Mouse (Mus musculus) midbrain, postnatal 0 days (tissue): ENCODE data around the gene Ppp4c. TPM values are rescaled to one million over a fixed set of nuclear protein-coding genes. Genes with fewer than 3 reads are reported as not detected.
A peak's percentile ranks its signal among the peaks of the same experiment; 100 is the strongest.

Source experiments
- ATAC-seq: fragments of 200-750 bp; cut with Nextera tagmentation; 2 replicates; pipeline ENCODE4 v1.8.0; 2017; ENCODE audit warnings: moderate number of reproducible peaks, mild to moderate bottlenecking, moderate TSS enrichment, moderate library complexity; ENCODE audit not compliant: low FRiP score
- DNase-seq: peaks from one replicate; pipeline ENCODE4 v3.0.0-alpha.2; 2015; ENCODE audit warnings: low spot score
- H3K27ac ChIP-seq: fragments of 300-500 bp; sonication (generic); 2 replicates; pipeline ENCODE4 v1.5.1; 2014; ENCODE audit warnings: low read depth, mild to moderate bottlenecking, low read length, mixed read lengths
- H3K27me3 ChIP-seq: fragments of 300-500 bp; sonication (generic); 2 replicates; pipeline ENCODE4 v1.6.1; 2014; ENCODE audit warnings: low read length, control low read depth, mixed read lengths; ENCODE audit not compliant: insufficient read depth
- H3K36me3 ChIP-seq: fragments of 300-500 bp; sonication (generic); 2 replicates; pipeline ENCODE4 v1.6.1; 2014; ENCODE audit warnings: low read length, control low read depth, mixed read lengths; ENCODE audit not compliant: insufficient read depth
- H3K4me1 ChIP-seq: fragments of 300-500 bp; sonication (generic); 2 replicates; pipeline ENCODE4 v1.6.1; 2014; ENCODE audit warnings: mild to moderate bottlenecking, control low read depth, antibody characterized with exemption, low read length, mixed read lengths; ENCODE audit not compliant: insufficient read depth
- H3K4me2 ChIP-seq: fragments of 300-500 bp; sonication (generic); 2 replicates; pipeline ENCODE4 v1.6.1; 2014; ENCODE audit warnings: low read depth, mild to moderate bottlenecking, low read length, mixed read lengths; ENCODE audit not compliant: poor library complexity, severe bottlenecking
- H3K4me3 ChIP-seq: fragments of 300-500 bp; sonication (generic); 2 replicates; pipeline ENCODE4 v1.5.1; 2014; ENCODE audit warnings: low read depth, mild to moderate bottlenecking, low read length, moderate library complexity
- H3K9ac ChIP-seq: fragments of 300-500 bp; sonication (generic); replicated peaks from 2 replicates; pipeline ENCODE4 v1.6.1; 2014; ENCODE audit warnings: mild to moderate bottlenecking, low read length, moderate library complexity, mixed read lengths; ENCODE audit not compliant: poor library complexity, severe bottlenecking
- H3K9me3 ChIP-seq: fragments of 300-500 bp; sonication (generic); 2 replicates; pipeline ENCODE4 v1.6.1; 2016; ENCODE audit warnings: low read length, control low read depth
- CTCF ChIP-seq: IDR thresholded peaks from 2 replicates; pipeline ENCODE4 v1.5.1; 2016; ENCODE audit warnings: antibody characterized with exemption, mild to moderate bottlenecking
- WGBS: fragments of 180-500 bp; shearing (Covaris S2); extraction: QIAGEN DNeasy Blood & Tissue Kit; methylation state at CpG from one replicate; pipeline ENCODE4 v1.1.7; 2014; 5-methylcytosine and 5-hydroxymethylcytosine counted together
- polyA plus RNA-seq: library from polyadenylated mRNA; unstranded; fragments of >200 nt; fragmentation: Nextera tagmentation; extraction: Ambion mirVana; gene quantifications from 2 replicates; pipeline ENCODE4 v1.2.1, GENCODE M21; 2015
- total RNA-seq: library from RNA; depleted of rRNA; stranded (reverse); fragments of >200 nt; gene quantifications from 2 replicates; pipeline ENCODE4 v1.2.3, GENCODE M21; 2014

Ppp4c gene
- total and polyA plus RNA-seq, 2 experiments from 2014 or later = 127 to 137 TPM

DNA sequence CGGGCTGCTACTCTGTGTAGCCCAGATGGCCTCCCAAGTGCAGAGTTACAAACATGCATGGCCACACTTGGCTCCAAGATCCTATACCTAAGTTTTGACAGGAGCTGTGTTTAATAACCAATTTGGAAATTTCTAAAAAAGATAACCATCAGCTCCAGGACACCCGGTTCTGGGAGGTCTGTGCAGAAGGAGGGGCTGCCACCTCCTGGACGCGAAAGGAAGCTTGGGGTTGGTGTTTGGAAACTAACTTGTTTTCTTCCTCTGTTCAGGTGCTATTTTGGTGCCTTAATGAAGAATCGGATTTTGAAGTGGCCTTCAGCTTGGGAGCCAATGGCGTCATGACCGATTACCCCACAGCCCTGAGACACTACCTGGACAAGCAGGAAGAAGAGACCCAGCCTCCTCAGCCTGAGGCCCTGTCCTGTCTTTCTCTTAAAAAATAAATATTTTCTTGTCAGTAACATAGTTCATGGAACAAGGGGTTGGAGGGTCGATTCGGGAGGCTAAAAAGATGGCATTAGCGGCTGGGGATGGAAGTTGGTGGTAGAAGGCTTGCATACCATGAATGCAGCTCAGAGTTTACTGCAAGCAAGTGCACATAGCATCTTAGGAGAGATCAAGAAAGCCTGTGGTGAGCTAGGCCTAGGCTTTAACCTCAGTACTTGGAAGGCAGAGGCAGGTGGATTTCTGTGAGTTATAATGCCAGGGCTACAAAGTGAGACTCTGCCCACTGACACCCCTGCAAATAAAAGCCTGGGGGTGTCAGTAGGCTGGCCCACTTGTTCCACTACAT lies 16.9 kb downstream of the Ppp4c start:
- Histone ChIP-seq H3K27ac (no peak overlapping the region), H3K4me2 (no peak overlapping the region), H3K9ac (0 out of 2 replicates have a peak overlapping the region, but pooled peaks have one; percentile 10), H3K36me3 (peaks cover 7% of the 10 kb centered on the region; the same call in 1 of the 2 replicates), H3K9me3 (no peaks in the 10 kb centered on the region), H3K27me3 (no peaks in the 10 kb centered on the region), H3K4me3 (no peak overlapping the region), H3K4me1 (peaks cover 7% of the 10 kb centered on the region)
- no peak for DNase-seq
- WGBS = 85% methylated on average over 10 of the region's 10 CpGs
- TF ChIP-seq CTCF = peak; percentile 49
- ATAC-seq = no peak

DNA sequence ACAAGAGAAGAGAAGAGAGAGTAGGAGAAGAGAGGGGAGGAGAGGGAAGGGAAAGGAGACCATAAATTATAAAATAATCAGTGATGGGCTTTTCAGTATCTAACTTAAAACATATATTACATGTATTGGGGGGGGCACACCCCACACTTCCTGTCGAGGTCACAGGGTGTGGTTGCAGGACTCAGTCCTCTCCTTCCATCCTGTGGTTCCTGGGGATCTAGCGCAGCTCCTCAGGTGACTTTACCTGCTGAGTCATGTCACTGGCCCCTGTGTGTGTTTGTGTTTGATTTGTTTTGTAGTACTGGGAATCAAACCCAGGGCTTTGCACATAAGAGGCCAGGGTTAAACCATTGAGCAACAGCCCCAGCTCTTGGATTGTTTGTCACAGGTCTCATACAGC lies 17.8 kb downstream of the Ppp4c start:
- DNase-seq (no peak), ATAC-seq (no peak)
- no peak for TF ChIP-seq CTCF
- H3K27me3 ChIP-seq = no peaks in the 10 kb centered on the region
- WGBS = 76% methylated on average over 2 of the region's 2 CpGs
- peaks cover 7% of the 10 kb centered on the region for H3K4me1 ChIP-seq
- peaks cover 13% of the 10 kb centered on the region for H3K36me3 ChIP-seq
- H3K4me2 ChIP-seq = no peak overlapping the region
- no peaks in the 10 kb centered on the region for H3K9me3 ChIP-seq
- H3K4me3 ChIP-seq = no peak overlapping the region
- H3K9ac ChIP-seq = no peak overlapping the region
- no peak overlapping the region for H3K27ac ChIP-seq

DNA sequence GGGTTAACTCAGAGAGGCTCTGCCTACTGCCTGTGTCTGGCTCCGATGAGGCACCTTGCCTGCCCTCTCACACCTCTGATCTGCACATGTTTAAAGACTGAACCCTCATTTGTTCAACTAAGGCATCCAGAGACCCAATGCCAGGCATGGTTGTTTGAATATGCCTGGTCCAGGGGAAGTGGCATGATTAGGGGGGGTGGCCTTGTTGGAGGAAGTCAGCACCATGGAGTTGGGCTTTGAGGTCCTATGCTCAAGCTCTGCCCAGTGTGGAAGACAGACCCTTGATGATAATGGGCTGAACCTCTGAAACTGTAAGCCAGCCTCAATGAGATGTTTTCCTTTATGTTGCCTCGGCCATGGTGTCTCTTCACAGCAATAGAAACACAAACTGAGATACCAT lies 18.9 kb downstream of the Ppp4c start:
- no peak overlapping the region for H3K4me2 ChIP-seq
- TF ChIP-seq CTCF = no peak
- 90% methylated on average over 2 of the region's 2 CpGs for WGBS
- H3K36me3 ChIP-seq = peaks cover 16% of the 10 kb centered on the region
- H3K27ac ChIP-seq = no peak overlapping the region
- ATAC-seq (no peak), DNase-seq (no peak)
- H3K9ac ChIP-seq = no peak overlapping the region
- no peak overlapping the region for H3K4me3 ChIP-seq
- H3K27me3 ChIP-seq = no peaks in the 10 kb centered on the region
- H3K4me1 ChIP-seq = peaks cover 7% of the 10 kb centered on the region
- H3K9me3 ChIP-seq = no peaks in the 10 kb centered on the region

DNA sequence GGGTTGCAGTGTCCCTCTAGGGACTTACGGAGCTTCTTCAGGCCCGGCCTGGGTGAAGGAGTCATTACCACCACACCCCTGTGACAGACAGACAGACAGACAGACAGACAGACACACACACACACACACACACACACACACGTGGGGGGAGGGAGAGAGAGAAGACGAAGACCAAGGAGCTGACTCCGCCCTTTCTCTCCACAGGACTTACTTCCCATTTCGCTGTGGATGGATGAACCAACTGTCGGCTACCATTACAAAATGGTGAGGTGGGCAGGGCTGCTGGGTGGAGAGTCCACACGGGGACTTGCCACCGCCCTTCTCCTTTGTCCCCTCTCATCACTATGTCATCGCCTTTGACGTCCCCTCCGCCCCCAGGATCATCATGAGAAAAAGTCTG lies 21.5 kb downstream of the Ppp4c start:
- no peaks in the 10 kb centered on the region for H3K9me3 ChIP-seq
- H3K27ac ChIP-seq = no peak overlapping the region
- 80% methylated on average over 12 of the region's 12 CpGs for WGBS
- no peak overlapping the region for H3K4me2 ChIP-seq
- ATAC-seq (no peak), DNase-seq (no peak)
- H3K4me3 ChIP-seq = no peak overlapping the region
- no peaks in the 10 kb centered on the region for H3K27me3 ChIP-seq
- TF ChIP-seq CTCF = no peak
- H3K36me3 ChIP-seq = peaks cover 33% of the 10 kb centered on the region
- H3K9ac ChIP-seq = no peak overlapping the region
- no peaks in the 10 kb centered on the region for H3K4me1 ChIP-seq

DNA sequence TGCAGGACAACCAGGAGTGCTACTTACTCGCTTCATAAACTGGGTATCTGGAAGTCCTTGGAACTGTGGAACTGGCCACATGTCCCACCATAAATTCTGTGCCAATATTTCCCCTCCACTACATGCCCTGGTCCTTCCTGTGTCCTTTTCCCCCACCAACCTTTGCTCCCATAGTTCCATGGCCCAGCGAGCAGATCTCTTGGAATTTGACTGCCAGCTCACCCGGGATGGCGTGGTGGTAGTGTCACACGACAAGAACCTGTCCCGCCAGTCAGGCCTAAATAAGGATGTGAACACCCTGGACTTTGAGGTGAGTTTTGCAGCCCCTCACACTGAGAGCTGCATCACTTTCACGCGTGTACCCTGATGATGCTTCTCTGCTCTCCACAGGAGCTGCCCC lies 25.3 kb downstream of the Ppp4c start:
- WGBS = 99% methylated on average over 8 of the region's 8 CpGs
- Histone ChIP-seq H3K4me3 (no peak overlapping the region), H3K27me3 (no peaks in the 10 kb centered on the region), H3K4me2 (no peak overlapping the region), H3K9me3 (no peaks in the 10 kb centered on the region), H3K4me1 (no peaks in the 10 kb centered on the region), H3K27ac (no peak overlapping the region), H3K36me3 (peaks cover 55% of the 10 kb centered on the region), H3K9ac (no peak overlapping the region)
- DNase-seq (no peak), ATAC-seq (no peak)
- TF ChIP-seq CTCF = no peak

DNA sequence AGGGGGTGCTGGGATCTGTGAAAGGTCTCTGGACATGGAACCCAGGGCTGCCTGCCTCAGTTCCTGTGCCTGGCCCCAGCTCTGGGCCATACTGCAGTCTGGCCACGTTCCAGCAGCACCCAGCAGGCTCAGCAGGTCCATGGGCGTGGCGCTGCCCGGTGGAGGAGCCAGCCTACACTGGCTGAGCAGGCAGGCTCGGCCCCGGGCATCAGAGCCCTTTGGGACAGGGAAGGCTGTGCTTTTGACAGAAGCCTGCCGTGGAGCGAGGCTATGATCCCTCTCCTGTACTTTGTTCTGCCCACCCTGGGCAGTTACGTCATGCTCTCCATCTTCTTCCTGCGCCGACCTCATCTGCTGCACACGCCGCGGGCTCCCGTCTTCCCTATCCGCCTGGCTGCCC lies 26.1 kb downstream of the Ppp4c start, which contains the start of gene Gdpd3:
Gene Gdpd3 (plus strand): TSS at position 134 of the 400 bp plus-strand sequence.
- ATAC-seq (no peak), DNase-seq (no peak)
- no peak within 1 kb of the TSS for H3K4me2 ChIP-seq
- no peak for TF ChIP-seq CTCF
- peaks cover under 1% of the 10 kb centered on the region; the same call in 1 of the 2 replicates for H3K4me1 ChIP-seq
- peaks cover 55% of the 10 kb centered on the region for H3K36me3 ChIP-seq
- no peaks in the 10 kb centered on the region for H3K27me3 ChIP-seq
- H3K9me3 ChIP-seq = no peaks in the 10 kb centered on the region
- WGBS = 91% methylated on average over 16 of the region's 16 CpGs
- no peak within 1 kb of the TSS for H3K4me3 ChIP-seq
- no peak within 1 kb of the TSS for H3K27ac ChIP-seq
- H3K9ac ChIP-seq = no peak within 1 kb of the TSS
